Mouse (Mus musculus): ENCODE measurements around the gene Slc7a8. TPM values are rescaled to one million over a fixed set of nuclear protein-coding genes. Genes with fewer than 3 reads are reported as not detected.

Slc7a8 gene
- 25.4 and 25.7 TPM in 2 replicates for polyA plus RNA-seq (2015; fragmentation: Nextera tagmentation; extraction: Ambion mirVana)

DNA sequence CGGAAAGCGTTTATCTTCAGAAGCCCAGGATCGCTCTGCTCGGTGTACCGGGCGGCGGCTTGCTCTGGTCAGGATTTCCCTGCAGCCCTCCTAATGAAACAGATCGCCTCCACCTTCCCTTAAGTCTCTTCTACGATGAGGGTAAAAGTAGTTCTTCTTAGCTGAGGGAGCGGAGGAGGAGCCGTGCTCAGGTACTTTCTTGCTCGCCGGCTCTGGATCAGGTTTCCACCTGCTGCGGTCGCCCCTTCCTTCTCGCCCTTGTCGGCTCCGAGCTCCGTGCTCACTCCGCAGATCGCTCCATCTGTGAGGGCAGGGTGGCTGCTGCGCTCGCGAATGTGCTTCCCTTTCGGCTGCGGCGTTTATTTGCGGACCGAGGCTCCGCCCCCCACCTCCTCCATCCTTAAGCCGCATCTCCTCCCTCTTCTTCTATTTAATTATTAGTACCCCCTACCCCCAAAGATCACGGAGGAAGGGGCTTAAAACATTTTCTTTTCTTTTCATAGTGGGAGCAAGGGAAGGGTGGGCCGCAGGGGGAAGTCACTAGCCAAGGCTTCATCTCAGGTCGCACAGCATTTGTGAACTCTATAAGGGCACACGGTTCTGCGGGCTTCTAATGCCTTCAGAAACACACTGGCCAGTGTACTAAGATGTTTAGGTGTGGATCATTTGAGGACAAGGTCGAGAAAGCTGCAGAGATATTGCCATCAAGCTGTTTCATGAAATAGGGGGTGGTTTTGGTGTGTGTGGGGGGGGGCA lies at the start of gene Slc7a8:
Slc7a8 (minus strand) TSS at position 337 of the 756 bp plus-strand sequence.
- peak within 1 kb of the TSS; percentile 46 for H3K4me3 ChIP-seq (replicated peaks; ENCODE audit: low read depth, low read length)
- H3K36me3 ChIP-seq (ENCODE audit: insufficient read depth, low read length) = no peaks in the 10 kb centered on the region
- WGBS = 2% methylated on average over 37 of the region's 37 CpGs
- peak within 1 kb of the TSS; percentile 43 for H3K9ac ChIP-seq (ENCODE audit: low read depth, low read length)
- no peaks in the 10 kb centered on the region; the same call in 1 of the 2 replicates for H3K27me3 ChIP-seq (ENCODE audit: insufficient read depth, low read length)
- peak within 1 kb of the TSS; percentile 79 for H3K4me2 ChIP-seq (ENCODE audit: low read length)
- peak; percentile 63 for DNase-seq (ENCODE audit: low spot score)
- peak within 1 kb of the TSS; percentile 55 for H3K27ac ChIP-seq
- no peaks in the 10 kb centered on the region for H3K9me3 ChIP-seq (replicated peaks; ENCODE audit: low read length)
- H3K4me1 ChIP-seq (replicated peaks; ENCODE audit: insufficient read depth, low read length) = peaks cover 3% of the 10 kb centered on the region; the same call in 1 of the 2 replicates
- no peak for TF ChIP-seq CTCF (IDR thresholded peaks at IDR 0.05; ENCODE audit: low read depth)
- ATAC-seq (replicated peaks; ENCODE audit: low FRiP score, low read depth) = 0 out of 2 replicates have a peak, but pooled peaks have one; percentile 42

- no peak for TF ChIP-seq CTCF (IDR thresholded peaks at IDR 0.05; ENCODE audit: low read depth)
- Histone ChIP-seq H3K9me3 (replicated peaks; ENCODE audit: low read length) (no peaks in the 10 kb centered on the region), H3K9ac (ENCODE audit: low read depth, low read length) (no peak overlapping the region), H3K27me3 (ENCODE audit: insufficient read depth, low read length) (no peaks in the 10 kb centered on the region), H3K4me3 (replicated peaks; ENCODE audit: low read depth, low read length) (no peak overlapping the region), H3K36me3 (ENCODE audit: insufficient read depth, low read length) (no peaks in the 10 kb centered on the region), H3K4me2 (ENCODE audit: low read length) (no peak overlapping the region), H3K4me1 (replicated peaks; ENCODE audit: insufficient read depth, low read length) (peaks cover 5% of the 10 kb centered on the region; the same call in 1 of the 2 replicates), H3K27ac (peak overlapping the region; percentile 72)
- DNase-seq (ENCODE audit: low spot score) (peak; percentile 43), ATAC-seq (replicated peaks; ENCODE audit: low FRiP score, low read depth) (no peak; the same call in 1 of the 2 replicates)
- WGBS = 42% methylated on average over 1 of the region's 1 CpGs
Measured at GRCm38 (mm10) chr14:54823716-54824115, 42.0 kb upstream of the Slc7a8 start.

GRCm38 (mm10) chr14:54822301-54822700 lies 40.6 kb upstream of the Slc7a8 start:
- peaks cover 5% of the 10 kb centered on the region; the same call in 1 of the 2 replicates for H3K4me1 ChIP-seq (replicated peaks; ENCODE audit: insufficient read depth, low read length)
- no peak for TF ChIP-seq CTCF (IDR thresholded peaks at IDR 0.05; ENCODE audit: low read depth)
- H3K9me3 ChIP-seq (replicated peaks; ENCODE audit: low read length) = no peaks in the 10 kb centered on the region
- H3K4me2 ChIP-seq (ENCODE audit: low read length) = no peak overlapping the region
- H3K27ac ChIP-seq = peak overlapping the region; percentile 72
- H3K36me3 ChIP-seq (ENCODE audit: insufficient read depth, low read length) = no peaks in the 10 kb centered on the region
- 0 out of 2 replicates have a peak, but pooled peaks have one; percentile 40 for ATAC-seq (replicated peaks; ENCODE audit: low FRiP score, low read depth)
- no peak overlapping the region for H3K4me3 ChIP-seq (replicated peaks; ENCODE audit: low read depth, low read length)
- no peak overlapping the region for H3K9ac ChIP-seq (ENCODE audit: low read depth, low read length)
- no peaks in the 10 kb centered on the region for H3K27me3 ChIP-seq (ENCODE audit: insufficient read depth, low read length)
- WGBS = 64% methylated on average over 2 of the region's 2 CpGs
- DNase-seq (ENCODE audit: low spot score) = peak; percentile 26

DNA sequence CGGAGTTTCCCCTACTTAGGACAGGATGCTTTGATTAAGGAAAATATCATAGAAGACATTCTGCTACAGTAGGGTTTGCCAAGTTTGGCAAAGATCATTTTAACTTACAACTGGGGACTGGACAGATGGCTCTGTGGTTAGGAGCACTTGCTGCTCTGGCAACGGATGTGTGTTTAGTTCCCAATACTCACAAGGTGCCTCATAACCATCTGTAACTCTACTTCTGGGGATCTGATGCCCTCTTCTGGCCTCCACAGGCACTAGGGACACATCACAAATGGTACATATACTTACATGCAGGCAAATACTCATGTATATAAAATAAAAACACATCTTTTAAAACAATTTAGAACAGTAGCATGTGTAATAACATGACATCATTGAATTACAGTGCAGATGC lies 36.0 kb upstream of the Slc7a8 start:
- Histone ChIP-seq H3K4me3 (replicated peaks; ENCODE audit: low read depth, low read length) (no peak overlapping the region), H3K9ac (ENCODE audit: low read depth, low read length) (no peak overlapping the region), H3K4me2 (ENCODE audit: low read length) (no peak overlapping the region), H3K9me3 (replicated peaks; ENCODE audit: low read length) (no peaks in the 10 kb centered on the region), H3K4me1 (replicated peaks; ENCODE audit: insufficient read depth, low read length) (peaks cover 5% of the 10 kb centered on the region; the same call in 1 of the 2 replicates), H3K36me3 (ENCODE audit: insufficient read depth, low read length) (no peaks in the 10 kb centered on the region), H3K27ac (no peak overlapping the region), H3K27me3 (ENCODE audit: insufficient read depth, low read length) (no peaks in the 10 kb centered on the region)
- WGBS = 49% methylated on average over 2 of the region's 2 CpGs
- TF ChIP-seq CTCF (IDR thresholded peaks at IDR 0.05; ENCODE audit: low read depth) = peak; percentile 84
- ATAC-seq (replicated peaks; ENCODE audit: low FRiP score, low read depth) = no peak
- DNase-seq (ENCODE audit: low spot score) = peak; percentile 70

- no peak for TF ChIP-seq CTCF (IDR thresholded peaks at IDR 0.05; ENCODE audit: low read depth)
- H3K9me3 ChIP-seq (replicated peaks; ENCODE audit: low read length) = no peaks in the 10 kb centered on the region
- 41% methylated on average over 3 of the region's 3 CpGs for WGBS
Measured at GRCm38 (mm10) chr14:54815737-54816136, 34.0 kb upstream of the Slc7a8 start.

DNA sequence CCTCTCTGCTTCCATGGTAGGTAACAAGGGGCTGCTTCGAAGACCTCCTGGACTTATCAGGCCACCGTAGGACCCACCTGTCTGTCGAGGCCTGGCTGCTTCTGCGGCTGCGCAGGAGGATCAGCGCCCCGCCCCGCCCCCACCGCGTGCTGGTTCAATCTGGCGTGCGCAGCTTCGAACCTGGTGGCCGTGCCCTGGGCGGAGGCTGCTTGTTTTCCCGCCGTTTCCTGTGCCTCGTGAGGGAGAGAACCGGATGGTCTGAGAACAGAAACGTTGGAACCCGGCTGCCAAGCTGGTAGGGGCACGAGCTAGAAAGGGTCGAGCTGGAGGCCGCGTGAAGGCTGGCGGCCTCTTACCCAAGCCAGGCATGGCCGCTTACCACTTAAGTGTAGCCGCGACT lies 32.2 kb upstream of the Slc7a8 start, which contains the start of gene Rnf212b:
Rnf212b (plus strand) TSS at position 151 of the 400 bp plus-strand sequence.
- WGBS = 87% methylated on average over 29 of the region's 29 CpGs
- H3K9ac ChIP-seq (ENCODE audit: low read depth, low read length) = no peak within 1 kb of the TSS

More at GRCm38 (mm10) chr14:54815737-54816136, 34.0 kb upstream of the Slc7a8 start:
- Histone ChIP-seq H3K4me3 (replicated peaks; ENCODE audit: low read depth, low read length) (no peak overlapping the region), H3K27ac (no peak overlapping the region), H3K27me3 (ENCODE audit: insufficient read depth, low read length) (no peaks in the 10 kb centered on the region), H3K4me1 (replicated peaks; ENCODE audit: insufficient read depth, low read length) (no peaks in the 10 kb centered on the region), H3K4me2 (ENCODE audit: low read length) (no peak overlapping the region), H3K9ac (ENCODE audit: low read depth, low read length) (no peak overlapping the region), H3K36me3 (ENCODE audit: insufficient read depth, low read length) (no peaks in the 10 kb centered on the region)
- DNase-seq (ENCODE audit: low spot score) (no peak), ATAC-seq (replicated peaks; ENCODE audit: low FRiP score, low read depth) (no peak)

More for the DNA sequence above, 32.2 kb upstream of the Slc7a8 start, which contains the start of gene Rnf212b:
- Histone ChIP-seq H3K27ac (no peak within 1 kb of the TSS), H3K4me3 (replicated peaks; ENCODE audit: low read depth, low read length) (no peak within 1 kb of the TSS), H3K4me1 (replicated peaks; ENCODE audit: insufficient read depth, low read length) (no peaks in the 10 kb centered on the region), H3K9me3 (replicated peaks; ENCODE audit: low read length) (no peaks in the 10 kb centered on the region), H3K4me2 (ENCODE audit: low read length) (no peak within 1 kb of the TSS), H3K27me3 (ENCODE audit: insufficient read depth, low read length) (no peaks in the 10 kb centered on the region), H3K36me3 (ENCODE audit: insufficient read depth, low read length) (no peaks in the 10 kb centered on the region)
- ATAC-seq (replicated peaks; ENCODE audit: low FRiP score, low read depth) = no peak
- no peak for TF ChIP-seq CTCF (IDR thresholded peaks at IDR 0.05; ENCODE audit: low read depth)
- no peak for DNase-seq (ENCODE audit: low spot score)

Measured in kidney, postnatal 0 days (tissue).